Mouse (Mus musculus): ENCODE results near the gene Dock4. TPM values are rescaled to one million over a fixed set of nuclear protein-coding genes. Genes with fewer than 3 reads are reported as not detected.

Dock4 gene
- total RNA-seq, 4 experiments from 2014 or later: 196 to 242 (median 222) TPM

- DNase-seq (ENCODE audit: low spot score in 2 of 2): no peak
Observed at GRCm38 (mm10) chr12:40637427-40637826, 191.7 kb downstream of the Dock4 start.

- DNase-seq (ENCODE audit: low spot score in 2 of 2): no peak
Observed at GRCm38 (mm10) chr12:40645869-40646268, 200.1 kb downstream of the Dock4 start.

- no peak for DNase-seq (ENCODE audit: low spot score in 2 of 2)
Observed at GRCm38 (mm10) chr12:40654312-40654711, 208.6 kb downstream of the Dock4 start.

- DNase-seq (ENCODE audit: low spot score in 2 of 2): no peak
Observed at GRCm38 (mm10) chr12:40655861-40656260, 210.1 kb downstream of the Dock4 start.

GRCm38 (mm10) chr12:40656438-40656837, 210.7 kb downstream of the Dock4 start:
- DNase-seq (ENCODE audit: low spot score in 2 of 2): no peak

- DNase-seq (ENCODE audit: low spot score in 2 of 2): no peak
Observed at GRCm38 (mm10) chr12:40657229-40657885, 211.6 kb downstream of the Dock4 start.

GRCm38 (mm10) chr12:40659689-40660088, 213.9 kb downstream of the Dock4 start:
- no peak for DNase-seq (ENCODE audit: low spot score in 2 of 2)

- DNase-seq (ENCODE audit: low spot score in 2 of 2): no peak
Observed at GRCm38 (mm10) chr12:40669460-40669859, 223.7 kb downstream of the Dock4 start.

GRCm38 (mm10) chr12:40670766-40671165, 225.0 kb downstream of the Dock4 start:
- no peak for DNase-seq (ENCODE audit: low spot score in 2 of 2)

- DNase-seq (ENCODE audit: low spot score in 2 of 2): no peak
Observed at GRCm38 (mm10) chr12:40679713-40680112, 234.0 kb downstream of the Dock4 start.

GRCm38 (mm10) chr12:40680551-40680950, 234.8 kb downstream of the Dock4 start:
- no peak for DNase-seq (ENCODE audit: low spot score in 2 of 2)

GRCm38 (mm10) chr12:40691444-40691843, 245.7 kb downstream of the Dock4 start:
- DNase-seq (ENCODE audit: low spot score in 2 of 2): no peak

GRCm38 (mm10) chr12:40694082-40694721, 248.4 kb downstream of the Dock4 start:
- DNase-seq (ENCODE audit: low spot score in 2 of 2): no peak

GRCm38 (mm10) chr12:40698330-40698729, 252.6 kb downstream of the Dock4 start:
- DNase-seq (ENCODE audit: low spot score in 2 of 2): no peak

GRCm38 (mm10) chr12:40702233-40702792, 256.6 kb downstream of the Dock4 start:
- no peak for DNase-seq (ENCODE audit: low spot score in 2 of 2)

- DNase-seq (ENCODE audit: low spot score in 2 of 2): no peak
Observed at GRCm38 (mm10) chr12:40704296-40704695, 258.5 kb downstream of the Dock4 start.

GRCm38 (mm10) chr12:40707108-40707507, 261.4 kb downstream of the Dock4 start:
- no peak for DNase-seq (ENCODE audit: low spot score in 2 of 2)

GRCm38 (mm10) chr12:40709094-40709493, 263.3 kb downstream of the Dock4 start:
- no peak for DNase-seq (ENCODE audit: low spot score in 2 of 2)

- no peak for DNase-seq (ENCODE audit: low spot score in 2 of 2)
Observed at GRCm38 (mm10) chr12:40712235-40712634, 266.5 kb downstream of the Dock4 start.

GRCm38 (mm10) chr12:40714288-40714687, 268.5 kb downstream of the Dock4 start:
- DNase-seq (ENCODE audit: low spot score in 2 of 2): no peak

GRCm38 (mm10) chr12:40715174-40715573, 269.4 kb downstream of the Dock4 start:
- no peak for DNase-seq (ENCODE audit: low spot score in 2 of 2)

- no peak for DNase-seq (ENCODE audit: low spot score in 2 of 2)
Observed at GRCm38 (mm10) chr12:40728373-40728772, 282.6 kb downstream of the Dock4 start.

- no peak for DNase-seq (ENCODE audit: low spot score in 2 of 2)
Observed at GRCm38 (mm10) chr12:40730756-40731155, 285.0 kb downstream of the Dock4 start.

Data from layer of hippocampus, adult 8-10 months (tissue).